Mouse (Mus musculus) cerebellum, adult 11 months (tissue): ENCODE measurements at regions not wholly inside any gene's neighbourhood (a gene's known extent, or its start where the extent isn't known, plus 50 kb on each side); places are given as distances from the start of the nearest gene placed in this dataset.

Experiments used
- DNase-seq: peaks from one replicate; pipeline ENCODE4 v3.0.0; 2022

GRCm38 (mm10) chr1:73178810-73179209 lies 163.1 kb upstream of the Tnp1 start:
- no peak for DNase-seq

- no peak for DNase-seq
Observed at GRCm38 (mm10) chr1:73177076-73177475, 161.4 kb upstream of the Tnp1 start.

- DNase-seq = no peak
Observed at GRCm38 (mm10) chr1:73170668-73171008, 154.9 kb upstream of the Tnp1 start.

DNA sequence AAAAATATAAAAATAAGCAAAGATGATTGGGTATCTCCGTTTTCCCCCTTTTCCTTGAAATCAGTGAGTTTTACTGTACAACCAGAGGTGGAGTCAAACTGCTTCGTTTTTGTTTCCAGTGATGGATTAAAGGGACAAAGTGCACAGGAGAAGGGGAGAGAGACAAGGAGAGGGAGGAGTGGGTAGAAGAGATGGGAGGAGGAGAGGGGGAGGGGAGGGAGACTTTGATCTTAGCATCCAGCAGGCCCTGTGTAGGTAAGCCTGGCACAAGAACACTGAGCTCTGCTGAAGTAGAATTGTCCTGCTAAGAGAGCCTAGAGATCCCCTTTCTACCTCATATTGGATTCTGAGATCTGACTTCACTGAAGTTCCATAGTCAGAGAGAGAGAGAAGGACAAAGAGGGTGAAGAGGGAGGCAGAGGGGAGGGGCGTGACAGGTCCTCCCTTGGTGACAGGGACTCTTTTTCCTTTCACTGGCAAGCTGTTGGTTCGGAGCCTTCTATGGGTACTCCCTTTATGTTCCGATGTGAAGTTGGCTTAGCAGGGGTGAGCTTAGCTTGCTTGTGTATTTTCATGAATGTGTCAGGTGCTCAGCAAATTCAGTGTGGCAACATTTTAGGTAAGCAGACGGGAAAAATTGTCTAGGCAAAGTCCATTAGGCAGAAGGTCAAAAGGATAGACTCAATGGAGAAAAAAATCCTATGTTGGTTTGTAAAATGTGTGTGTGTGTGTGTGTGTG lies 154.4 kb upstream of the Tnp1 start:
- DNase-seq = no peak

GRCm38 (mm10) chr1:73169077-73169869 lies 153.6 kb upstream of the Tnp1 start:
- DNase-seq = no peak

- no peak for DNase-seq
Observed at GRCm38 (mm10) chr1:73160199-73160598, 144.5 kb upstream of the Tnp1 start.

- DNase-seq = no peak
Observed at GRCm38 (mm10) chr1:73159405-73159976, 143.8 kb upstream of the Tnp1 start.

- DNase-seq = no peak
Observed at GRCm38 (mm10) chr1:73153438-73154097, 137.9 kb upstream of the Tnp1 start.

DNA sequence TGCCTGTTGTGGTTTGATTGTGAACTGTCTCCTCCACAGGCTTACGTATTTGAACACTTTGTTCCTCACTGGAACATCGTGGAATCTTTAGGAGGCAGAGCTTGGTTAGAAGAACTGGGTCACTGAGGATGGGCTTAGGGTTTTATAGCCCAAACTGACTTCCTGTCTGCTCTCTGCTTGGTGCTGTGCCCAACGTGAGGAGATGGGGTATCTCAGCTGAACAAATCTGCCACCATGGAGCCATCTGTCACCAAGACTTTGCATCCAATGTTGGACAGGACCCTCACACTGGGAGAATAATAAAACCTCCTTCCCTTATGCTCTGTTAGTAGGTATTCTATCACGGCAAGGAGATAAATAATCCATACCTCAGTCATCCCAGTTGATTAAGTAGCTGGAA lies 134.2 kb upstream of the Tnp1 start:
- DNase-seq = no peak

GRCm38 (mm10) chr1:73142845-73143244 lies 127.1 kb upstream of the Tnp1 start:
- DNase-seq = no peak

DNA sequence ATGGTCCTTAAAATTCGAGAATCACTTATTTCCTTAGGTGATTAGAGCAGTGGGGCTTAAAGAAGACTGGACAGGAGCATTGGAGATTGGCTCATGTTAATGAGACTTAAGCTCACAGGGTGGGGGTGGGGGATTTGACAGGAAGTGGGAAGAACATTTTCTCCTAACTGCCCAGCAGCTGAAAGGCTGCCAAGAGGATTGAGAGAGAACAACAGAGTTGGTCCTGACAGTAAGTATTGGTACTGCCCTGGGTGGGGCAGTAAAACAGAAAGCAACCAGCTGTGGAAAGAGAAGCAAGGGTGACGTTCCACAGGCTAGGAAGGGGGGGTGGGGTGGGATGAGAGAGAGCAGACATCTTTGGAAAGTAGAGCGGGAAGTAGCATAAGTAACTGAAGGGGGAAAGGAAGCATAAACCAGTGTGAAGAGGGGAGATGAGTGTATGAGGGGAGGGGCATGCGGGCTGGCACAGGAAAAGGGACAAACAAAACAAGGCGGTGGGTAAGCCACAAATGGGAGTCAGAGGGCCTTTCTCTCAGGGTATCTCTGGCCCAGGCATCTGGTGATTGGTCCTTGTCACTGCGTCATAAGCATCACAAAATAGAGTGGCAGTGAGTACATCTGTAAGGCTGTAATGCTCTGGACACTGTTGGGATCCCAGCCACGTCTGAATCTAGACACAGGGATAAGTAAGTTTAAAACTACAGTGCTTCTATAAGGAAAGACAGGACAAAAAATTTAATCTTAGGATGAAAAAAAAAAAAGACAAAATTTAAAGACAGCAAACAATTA lies 125.0 kb upstream of the Tnp1 start:
- DNase-seq = no peak

DNA sequence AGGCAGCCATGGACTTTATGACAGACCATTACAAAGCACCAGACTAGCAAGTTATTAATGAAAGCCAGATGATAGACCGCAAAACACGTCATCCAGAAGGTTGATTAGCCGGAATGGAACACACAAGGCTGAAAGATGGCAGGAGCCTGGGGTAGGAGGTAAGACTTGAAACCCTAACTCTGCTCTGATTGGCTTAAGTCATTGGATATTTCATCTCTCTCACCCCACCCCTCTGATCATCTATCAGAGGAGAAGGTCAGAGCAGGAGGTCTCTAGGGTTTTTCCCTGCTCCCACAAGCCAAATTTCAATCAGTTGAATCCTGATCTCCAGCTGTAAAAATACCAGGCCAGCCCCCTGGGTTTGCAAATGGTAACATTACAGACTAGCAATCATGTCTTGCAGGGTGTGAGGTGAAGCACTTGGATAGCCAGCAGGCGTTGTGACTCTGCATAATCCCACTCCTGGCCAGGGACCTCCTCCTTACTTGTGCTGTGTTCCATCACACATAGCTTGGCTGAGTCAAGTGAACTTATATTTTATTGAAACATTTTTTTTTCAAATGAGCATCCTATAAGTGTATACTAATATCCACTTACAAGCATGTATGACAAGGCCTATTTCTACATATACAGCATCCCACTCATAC lies 114.6 kb upstream of the Tnp1 start:
- no peak for DNase-seq

- DNase-seq = no peak
Observed at GRCm38 (mm10) chr1:73123012-73123411, 107.3 kb upstream of the Tnp1 start.

- DNase-seq = no peak
Observed at GRCm38 (mm10) chr1:73118661-73119060, 103.0 kb upstream of the Tnp1 start.

- DNase-seq = no peak
Observed at GRCm38 (mm10) chr1:73116526-73116925, 100.8 kb upstream of the Tnp1 start.

DNA sequence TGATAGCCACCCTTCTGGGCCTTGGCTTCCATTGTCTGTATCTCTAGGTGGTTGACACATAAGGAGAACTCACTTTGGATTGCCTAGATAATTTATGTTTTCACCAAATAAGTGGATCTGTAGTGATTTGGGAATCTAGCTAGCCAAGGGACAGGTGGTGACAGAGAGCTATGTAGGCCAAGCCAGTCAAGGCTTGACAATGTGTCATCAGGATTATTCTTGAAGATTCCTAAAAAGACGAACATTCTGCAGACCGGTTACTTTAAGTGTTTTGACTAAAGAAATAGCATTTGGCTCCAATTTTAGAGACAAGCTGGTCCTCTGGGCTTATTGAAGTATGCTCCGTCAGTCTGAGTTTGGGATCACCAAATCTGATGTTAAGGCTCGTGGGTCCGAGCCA lies 100.1 kb upstream of the Tnp1 start:
- no peak for DNase-seq

DNA sequence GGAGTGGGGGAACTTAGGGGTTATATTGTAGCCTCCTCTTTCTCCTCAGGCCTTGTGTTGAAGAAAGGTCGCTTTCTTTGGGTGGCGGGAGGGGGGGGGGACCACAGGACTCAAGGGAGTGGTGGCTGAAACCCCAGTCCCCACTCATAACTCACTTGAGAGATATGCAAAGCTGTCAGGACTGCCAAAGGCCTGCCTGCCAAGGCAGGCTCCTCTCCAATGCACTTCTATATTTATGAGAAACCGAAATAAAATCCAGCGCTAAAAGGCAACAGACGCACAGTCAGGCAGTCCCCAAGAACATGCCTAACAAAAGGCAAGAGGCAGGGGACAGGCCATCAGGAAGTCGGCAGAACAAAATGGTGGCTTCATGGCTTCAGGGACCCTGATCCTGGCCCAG lies 97.4 kb upstream of the Tnp1 start:
- no peak for DNase-seq

DNA sequence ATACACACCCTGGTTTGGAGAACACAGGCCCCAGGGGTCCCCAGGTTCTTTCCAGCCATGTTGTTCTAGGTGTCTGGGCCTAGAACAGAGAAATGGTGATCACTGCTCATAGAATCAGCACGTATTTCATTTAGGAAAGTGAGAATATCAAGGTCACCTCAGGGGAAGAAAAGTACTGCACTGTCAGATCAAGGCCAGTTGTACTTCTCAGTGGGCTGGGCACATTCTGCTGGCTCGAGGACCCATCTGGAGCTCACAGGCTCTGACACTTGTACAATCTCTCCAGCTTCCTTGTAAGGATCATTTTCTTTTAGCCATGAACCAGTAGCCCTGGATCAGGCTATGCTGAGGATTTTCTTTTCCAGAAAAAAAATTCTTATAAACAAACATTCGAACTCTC lies 97.0 kb upstream of the Tnp1 start:
- DNase-seq = no peak

DNA sequence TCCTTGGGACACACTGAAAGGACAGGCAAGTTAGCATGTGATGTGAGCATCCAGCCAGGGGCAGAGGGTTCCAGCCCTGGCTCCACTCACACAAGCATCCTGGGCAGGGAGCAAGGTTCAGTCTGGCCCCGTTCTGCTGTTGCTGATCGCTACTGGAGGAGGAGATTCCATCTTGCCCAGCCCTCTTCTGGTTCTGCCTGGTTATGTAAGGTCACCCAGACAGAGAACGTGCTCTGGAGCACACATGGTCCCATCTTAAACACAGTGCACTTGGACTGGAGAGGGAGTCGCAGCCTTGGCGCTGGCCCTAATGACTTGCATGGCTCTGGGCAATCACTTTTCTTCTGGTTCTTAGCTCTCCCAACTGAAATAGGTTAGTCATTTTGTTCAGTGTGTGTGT lies 96.2 kb upstream of the Tnp1 start:
- no peak for DNase-seq

DNA sequence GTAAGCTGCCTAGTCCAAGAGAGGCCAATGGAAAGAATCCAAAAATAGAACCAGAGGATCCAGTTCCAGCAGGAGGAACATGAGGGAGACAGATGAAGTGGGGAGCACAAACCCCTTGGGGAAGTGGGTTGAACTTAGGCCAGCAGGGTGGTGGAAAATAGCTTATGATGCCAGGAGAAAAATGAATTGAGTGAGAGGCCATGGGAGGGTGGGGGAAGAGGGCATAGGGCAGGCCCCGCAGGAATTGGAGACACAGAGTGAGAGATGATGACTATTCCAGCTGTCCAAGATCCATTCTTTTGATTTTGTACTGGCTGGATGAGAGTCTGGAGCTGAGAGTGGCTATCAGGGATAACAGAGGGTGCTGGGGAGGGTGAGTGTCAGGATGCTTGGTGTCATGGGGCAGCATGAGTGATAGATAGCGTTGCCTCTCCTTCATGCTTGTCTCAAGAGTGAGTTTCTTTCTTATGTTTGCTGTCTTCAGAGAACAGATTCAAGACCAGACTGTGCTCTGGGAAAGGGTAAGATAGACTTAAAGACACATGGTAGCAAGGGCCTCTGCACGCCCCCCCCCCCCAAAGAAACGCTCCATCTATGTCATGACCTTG lies 90.3 kb upstream of the Tnp1 start:
- DNase-seq = no peak

- no peak for DNase-seq
Observed at GRCm38 (mm10) chr1:73097645-73098440, 82.1 kb upstream of the Tnp1 start.
